Mouse (Mus musculus) thymus, adult 2 months (tissue): Measurements from ENCODE around the gene Cabp2.

Experiments used
- CTCF ChIP-seq: fragments of 200-500 bp; IDR thresholded peaks from 2 replicates; pipeline ENCODE4 v1.5.1; 2012; ENCODE audit warnings: mild to moderate bottlenecking, control low read depth, low read length, moderate library complexity, borderline replicate concordance; ENCODE audit not compliant: control insufficient read depth, poor library complexity, insufficient read depth; ENCODE audit errors: extremely low read depth
- POLR2A ChIP-seq: fragments of 200-500 bp; IDR thresholded peaks from 2 replicates; pipeline ENCODE4 v1.6.1; 2012; ENCODE audit warnings: mild to moderate bottlenecking, low read length, control low read depth, moderate library complexity; ENCODE audit not compliant: control insufficient read depth, poor library complexity, insufficient read depth; ENCODE audit errors: extremely low read depth

DNA sequence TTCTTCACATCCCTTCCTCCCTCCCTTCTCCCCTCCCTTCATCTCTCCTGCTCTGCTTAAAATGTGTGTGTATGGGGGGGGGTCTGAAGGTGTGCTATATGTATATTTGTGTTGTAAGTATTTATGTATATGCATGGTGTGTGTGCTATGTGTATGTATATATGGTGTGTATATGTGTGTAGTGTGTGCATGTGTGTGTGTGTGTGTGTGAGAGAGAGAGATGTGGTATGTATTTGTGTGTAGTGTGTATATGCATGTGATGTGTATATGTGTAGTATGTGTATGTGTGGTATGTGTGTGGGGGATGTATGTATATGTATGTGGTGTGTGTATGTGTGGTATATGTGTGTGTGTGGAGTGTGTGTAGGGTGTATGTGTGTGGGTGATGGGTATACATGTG, 14.5 kb upstream of the Cabp2 start:
- TF ChIP-seq CTCF (no peak), POLR2A (no peak)
